Mouse (Mus musculus) CH12.LX (cell line): ENCODE results near the gene Ncl. TPM values are rescaled to one million over a fixed set of nuclear protein-coding genes. Genes with fewer than 3 reads are reported as not detected.

ENCODE experiments used
- DNase-seq: peaks from one replicate; pipeline ENCODE4 v3.0.0-alpha.2; 2013; ENCODE audit errors: extremely low read depth
- H3K27ac ChIP-seq: 2 replicates; pipeline ENCODE4 v1.5.1; 2012; ENCODE audit warnings: low read depth, mild to moderate bottlenecking, control low read depth, moderate library complexity; ENCODE audit not compliant: insufficient read depth
- H3K27me3 ChIP-seq: replicated peaks from 2 replicates; pipeline ENCODE3; 2012; ENCODE audit warnings: inconsistent platforms
- H3K36me3 ChIP-seq, 2 experiments: replicated peaks in 1 of 2; 2 replicates each; pipeline versions ENCODE3 to v1.6.1; 2012; ENCODE audit warnings: inconsistent platforms in 1 of 2, low read length in 1 of 2, mild to moderate bottlenecking in 1 of 2, mixed read lengths in 1 of 2, moderate library complexity in 1 of 2; ENCODE audit not compliant: control insufficient read depth in 1 of 2, insufficient read depth in 1 of 2
- H3K4me1 ChIP-seq, 2 experiments: 2 replicates each; pipeline ENCODE4 v1.6.1; 2012; ENCODE audit warnings: inconsistent platforms in 1 of 2, moderate library complexity in 1 of 2; ENCODE audit not compliant: insufficient read depth in 2 of 2, control insufficient read depth in 1 of 2
- H3K4me2 ChIP-seq: 2 replicates; pipeline ENCODE4 v1.6.1; 2012; ENCODE audit warnings: low read depth, mild to moderate bottlenecking, control low read depth; ENCODE audit not compliant: poor library complexity, insufficient read depth, severe bottlenecking
- H3K4me3 ChIP-seq, 3 experiments: fragments of 150-350 bp in 1 of 3; sonication (generic) in 1 of 3; replicated peaks in 1 of 3; 2 replicates each; pipeline versions ENCODE3 to v1.5.1; 2011 to 2012; ENCODE audit warnings: low read depth in 2 of 3, low read length in 2 of 3, mild to moderate bottlenecking in 2 of 3, moderate library complexity in 2 of 3, control low read depth in 1 of 3, improper control_type of control experiment in 1 of 3, inconsistent platforms in 1 of 3, mixed read lengths in 1 of 3; ENCODE audit not compliant: poor library complexity in 1 of 3
- H3K79me2 ChIP-seq: replicated peaks from 2 replicates; pipeline ENCODE4 v1.6.1; 2012; ENCODE audit warnings: mild to moderate bottlenecking, moderate library complexity; ENCODE audit not compliant: control insufficient read depth, poor library complexity, insufficient read depth, severe bottlenecking; ENCODE audit errors: extremely low read depth
- H3K9ac ChIP-seq: 2 replicates; pipeline ENCODE4 v1.6.1; 2012; ENCODE audit warnings: low read depth, mild to moderate bottlenecking, control low read depth, moderate library complexity; ENCODE audit not compliant: insufficient read depth
- H3K9me3 ChIP-seq: replicated peaks from 2 replicates; pipeline ENCODE3; 2012; ENCODE audit warnings: low read length, inconsistent platforms, mixed read lengths
- BHLHE40 ChIP-seq: IDR thresholded peaks from 2 replicates; pipeline ENCODE4 v1.6.1; 2011; ENCODE audit warnings: mild to moderate bottlenecking, low read depth, low read length, improper control_type of control experiment
- CHD1 ChIP-seq: IDR thresholded peaks from 2 replicates; pipeline ENCODE4 v1.6.1; 2012; ENCODE audit warnings: low read depth, low read length, improper control_type of control experiment, inconsistent platforms
- CHD2 ChIP-seq: IDR thresholded peaks from 2 replicates; pipeline ENCODE4 v1.6.1; 2011; ENCODE audit warnings: low read length, improper control_type of control experiment
- E2F4 ChIP-seq: IDR thresholded peaks from 2 replicates; pipeline ENCODE4 v1.6.1; 2011; ENCODE audit warnings: low read depth, low read length, improper control_type of control experiment; ENCODE audit not compliant: insufficient replicate concordance
- ELF1 ChIP-seq: IDR thresholded peaks from 2 replicates; pipeline ENCODE4 v1.6.1; 2014; ENCODE audit warnings: low read depth, mild to moderate bottlenecking, inconsistent platforms, low read length, improper control_type of control experiment
- EP300 ChIP-seq: IDR thresholded peaks from 2 replicates; pipeline ENCODE4 v1.6.1; 2011; ENCODE audit warnings: low read length, improper control_type of control experiment
- ETS1 ChIP-seq: conservative IDR thresholded peaks from 2 replicates; pipeline ENCODE4 v1.6.1; 2012; ENCODE audit warnings: low read depth, mild to moderate bottlenecking, inconsistent platforms, low read length, improper control_type of control experiment, moderate library complexity
- GABPA ChIP-seq: IDR thresholded peaks from 2 replicates; pipeline ENCODE4 v1.6.1; 2012; ENCODE audit warnings: low read depth, low read length, improper control_type of control experiment, inconsistent platforms; ENCODE audit not compliant: insufficient replicate concordance
- HCFC1 ChIP-seq: IDR thresholded peaks from 2 replicates; pipeline ENCODE4 v1.6.1; 2012; ENCODE audit warnings: low read depth, mild to moderate bottlenecking, inconsistent platforms, low read length, improper control_type of control experiment
- IRF4 ChIP-seq: IDR thresholded peaks from 2 replicates; pipeline ENCODE4 v1.6.1; 2014; ENCODE audit warnings: low read depth, mild to moderate bottlenecking, inconsistent platforms, low read length, improper control_type of control experiment
- JUND ChIP-seq: conservative IDR thresholded peaks from 2 replicates; pipeline ENCODE4 v1.6.1; 2011; ENCODE audit warnings: low read depth, low read length, improper control_type of control experiment
- KAT2A ChIP-seq: IDR thresholded peaks from 2 replicates; pipeline ENCODE4 v1.6.1; 2012; ENCODE audit warnings: low read length, improper control_type of control experiment, inconsistent platforms; ENCODE audit not compliant: insufficient replicate concordance
- MAFK ChIP-seq: IDR thresholded peaks from 2 replicates; pipeline ENCODE4 v1.6.1; 2011; ENCODE audit warnings: low read length, improper control_type of control experiment; ENCODE audit not compliant: insufficient replicate concordance
- MAX ChIP-seq: IDR thresholded peaks from 2 replicates; pipeline ENCODE4 v1.6.1; 2011; ENCODE audit warnings: low read length, improper control_type of control experiment
- MAZ ChIP-seq: IDR thresholded peaks from 2 replicates; pipeline ENCODE4 v1.6.1; 2012; ENCODE audit warnings: low read depth, mild to moderate bottlenecking, inconsistent platforms, low read length, improper control_type of control experiment, moderate library complexity
- MEF2A ChIP-seq: IDR thresholded peaks from 2 replicates; pipeline ENCODE4 v1.6.1; 2014; ENCODE audit warnings: low read depth, mild to moderate bottlenecking, inconsistent platforms, low read length, improper control_type of control experiment, borderline replicate concordance
- MXI1 ChIP-seq: IDR thresholded peaks from 2 replicates; pipeline ENCODE4 v1.6.1; 2011; ENCODE audit warnings: mild to moderate bottlenecking, low read depth, low read length, improper control_type of control experiment
- MYC ChIP-seq: IDR thresholded peaks from 2 replicates; pipeline ENCODE4 v1.6.1; 2011; ENCODE audit warnings: low read depth, mild to moderate bottlenecking, improper control_type of control experiment, low read length
- NELFE ChIP-seq: IDR thresholded peaks from 2 replicates; pipeline ENCODE4 v1.6.1; 2011; ENCODE audit warnings: low read depth, low read length, improper control_type of control experiment
- NRF1 ChIP-seq: IDR thresholded peaks from 2 replicates; pipeline ENCODE4 v1.6.1; 2014; ENCODE audit warnings: low read depth, mild to moderate bottlenecking, inconsistent platforms, low read length, improper control_type of control experiment, moderate library complexity
- PAX5 ChIP-seq: IDR thresholded peaks from 2 replicates; pipeline ENCODE4 v1.6.1; 2012; ENCODE audit warnings: low read length, inconsistent platforms, mixed read lengths
- POLR2A ChIP-seq: IDR thresholded peaks from 2 replicates; pipeline ENCODE4 v1.6.1; 2011; ENCODE audit warnings: low read depth, mild to moderate bottlenecking, improper control_type of control experiment, low read length
- POLR2AphosphoS2 ChIP-seq: IDR thresholded peaks from 2 replicates; pipeline ENCODE4 v1.6.1; 2011; ENCODE audit warnings: low read depth, low read length, improper control_type of control experiment
- RAD21 ChIP-seq: IDR thresholded peaks from 2 replicates; pipeline ENCODE4 v1.6.1; 2011; ENCODE audit warnings: low read depth, mild to moderate bottlenecking, low read length, improper control_type of control experiment, moderate library complexity
- SIN3A ChIP-seq: IDR thresholded peaks from 2 replicates; pipeline ENCODE4 v1.6.1; 2012; ENCODE audit warnings: low read length, improper control_type of control experiment, inconsistent platforms
- SMC3 ChIP-seq: IDR thresholded peaks from 2 replicates; pipeline ENCODE4 v1.6.1; 2011; ENCODE audit warnings: low read depth, low read length, improper control_type of control experiment
- TBP ChIP-seq: conservative IDR thresholded peaks from 2 replicates; pipeline ENCODE4 v1.6.1; 2011; ENCODE audit warnings: low read depth, low read length, improper control_type of control experiment
- TCF12 ChIP-seq: IDR thresholded peaks from 2 replicates; pipeline ENCODE4 v1.6.1; 2014; ENCODE audit warnings: low read depth, mild to moderate bottlenecking, inconsistent platforms, low read length, improper control_type of control experiment
- UBTF ChIP-seq: IDR thresholded peaks from 2 replicates; pipeline ENCODE4 v1.6.1; 2012; ENCODE audit warnings: low read depth, mild to moderate bottlenecking, inconsistent platforms, low read length, improper control_type of control experiment, moderate library complexity
- USF1 ChIP-seq: IDR thresholded peaks from 2 replicates; pipeline ENCODE4 v1.6.1; 2014; ENCODE audit warnings: low read depth, mild to moderate bottlenecking, inconsistent platforms, low read length, improper control_type of control experiment
- USF2 ChIP-seq: conservative IDR thresholded peaks from 2 replicates; pipeline ENCODE4 v1.6.1; 2011; ENCODE audit warnings: low read depth, low read length, improper control_type of control experiment
- ZC3H11A ChIP-seq: IDR thresholded peaks from 2 replicates; pipeline ENCODE4 v1.6.1; 2012; ENCODE audit warnings: low read depth, mild to moderate bottlenecking, inconsistent platforms, low read length, improper control_type of control experiment
- ZMIZ1 ChIP-seq: IDR thresholded peaks from 2 replicates; pipeline ENCODE4 v1.6.1; 2012; ENCODE audit warnings: low read depth, mild to moderate bottlenecking, inconsistent platforms, low read length, improper control_type of control experiment
- dilution Hi-C: fragments of 300-500 bp; cut with MboI; formaldehyde crosslinking; loops from 2 replicates; pipeline ENCODE4 v1.14.3; 2020; ENCODE audit warnings: low sequenced_read_pairs; ENCODE audit not compliant: extremely low pct_unique_long_range_greater_than_20kb, extremely low pct_ligation_motif_present
- in situ Hi-C: fragments of 300-500 bp; cut with MboI; formaldehyde crosslinking; loops from 3 replicates; pipeline ENCODE4 v1.14.3; 2019; ENCODE audit warnings: low sequenced_read_pairs, low pct_ligation_motif_present, low pct_unique_long_range_greater_than_20kb, mixed read lengths
- polyA plus RNA-seq: library from polyadenylated mRNA; unstranded; fragments of >175 nt; gene quantifications from 2 replicates; pipeline ENCODE4 v1.2.1, GENCODE M21; 2012; ENCODE audit warnings: low read depth; ENCODE audit not compliant: insufficient read length
- total RNA-seq, 2 experiments: library from RNA; depleted of rRNA; stranded (reverse); fragments of 300-350 nt in 1 of 2; fragments of >200 nt in 1 of 2; gene quantifications; 2 replicates each; pipeline ENCODE4 v1.2.3; 2012 to 2014

The Ncl gene
- total RNA-seq (2012; rRNA removed) (359 and 490 TPM in 2 replicates), total RNA-seq (2014; rRNA removed) (176 and 184 TPM in 2 replicates), polyA plus RNA-seq (2,617 and 2,771 TPM in 2 replicates)

GRCm38 (mm10) chr1:86358906-86359797 lies at the start of gene Ncl:
TSS of gene Ncl (minus strand) at chr1:86359400.
- peak within 1 kb of the TSS; percentile 86 to 96 (median 96) for H3K4me3 ChIP-seq

GRCm38 (mm10) chr1:86408515-86408914 lies 49.3 kb upstream of the Ncl start:
- H3K27ac ChIP-seq: no peak overlapping the region
- H3K4me2 ChIP-seq: no peak overlapping the region
- no peaks in the 10 kb centered on the region for H3K27me3 ChIP-seq
- no peaks in the 10 kb centered on the region for H3K36me3 ChIP-seq
- dilution Hi-C loops: no loop called here
- H3K9ac ChIP-seq: no peak overlapping the region
- DNase-seq: no peak
- in situ Hi-C loops: no loop called here
- peaks cover 3% of the 10 kb centered on the region for H3K9me3 ChIP-seq
- no peak overlapping the region for H3K4me3 ChIP-seq
- H3K4me1 ChIP-seq: peaks cover 4 to 10% of the 10 kb centered on the region in 2 experiments; a peak in 3 of 4 replicates
- TF ChIP-seq POLR2AphosphoS2: no peak
- no peak for TF ChIP-seq ZC3H11A
- no peak for TF ChIP-seq GABPA
- no peak for TF ChIP-seq MYC
- no peak for TF ChIP-seq IRF4
- no peak for TF ChIP-seq CHD1
- no peak for TF ChIP-seq EP300
- TF ChIP-seq MAX: no peak
- no peak for TF ChIP-seq KAT2A
- no peak for TF ChIP-seq RAD21
- no peak for TF ChIP-seq USF1
- TF ChIP-seq HCFC1: no peak
- no peak for TF ChIP-seq USF2
- TF ChIP-seq NELFE: no peak
- TF ChIP-seq MAZ: no peak
- no peaks in the 10 kb centered on the region for H3K79me2 ChIP-seq

More at GRCm38 (mm10) chr1:86358906-86359797, at the start of gene Ncl:
- peak; percentile 98 for DNase-seq
- in situ Hi-C loops: no loop called here
- H3K79me2 ChIP-seq: peaks cover 59% of the 10 kb centered on the region
- H3K27me3 ChIP-seq: no peaks in the 10 kb centered on the region
- peak within 1 kb of the TSS; percentile 82 for H3K4me2 ChIP-seq
- no peaks in the 10 kb centered on the region for H3K9me3 ChIP-seq
- peaks cover 10 to 63% of the 10 kb centered on the region in 2 experiments for H3K4me1 ChIP-seq
- peaks cover 28 to 39% of the 10 kb centered on the region in 2 experiments for H3K36me3 ChIP-seq
- TF ChIP-seq JUND (no peak), IRF4 (0 out of 2 replicates have a peak, but pooled peaks have one; percentile 32), NELFE (peak; percentile 99), HCFC1 (peak; percentile 65), KAT2A (peak; percentile 68; the same call in 1 of the 2 replicates), ETS1 (0 out of 2 replicates have a peak, but pooled peaks have one; percentile 19), MAFK (no peak), NRF1 (peak; percentile 96), MAX (peak; percentile 87), SIN3A (peak; percentile 18), USF2 (peak; percentile 84), ELF1 (peak; percentile 55; the same call in 1 of the 2 replicates), PAX5 (no peak), MEF2A (peak; percentile 63), E2F4 (no peak), POLR2A (peak; percentile 99), BHLHE40 (peak; percentile 17; the same call in 1 of the 2 replicates), GABPA (no peak), MXI1 (peak; percentile 93), UBTF (0 out of 2 replicates have a peak, but pooled peaks have one; percentile 38), SMC3 (no peak), EP300 (no peak), ZMIZ1 (peak; percentile 99), TBP (peak; percentile 96), USF1 (peak; percentile 91), TCF12 (peak; percentile 87), POLR2AphosphoS2 (peak; percentile 96), CHD2 (peak; percentile 94), MAZ (peak; percentile 85)
- peak within 1 kb of the TSS; percentile 98 for H3K27ac ChIP-seq
- dilution Hi-C loops: no loop called here
- H3K9ac ChIP-seq: peak within 1 kb of the TSS; percentile 98
